Mouse (Mus musculus) midbrain, embryonic 10.5 days (tissue): ENCODE measurements around the gene Mtch1. TPM values are rescaled to one million over a fixed set of nuclear protein-coding genes. Genes with fewer than 3 reads are reported as not detected.
A peak's percentile ranks its signal among the peaks of the same experiment; 100 is the strongest.
"Not testable (repeated sequence)": the region's sequence is repeated elsewhere in the genome, so short reads cannot be mapped to it uniquely, and the experiment has no call there.

ENCODE experiments used
- DNase-seq: peaks from one replicate; pipeline ENCODE4 v3.0.0-alpha.2; 2017; ENCODE audit warnings: low spot score
- H3K27ac ChIP-seq: fragments of 300-500 bp; sonication (generic); replicated peaks from 2 replicates; pipeline ENCODE4 v1.5.1; 2016; ENCODE audit warnings: mild to moderate bottlenecking
- H3K27me3 ChIP-seq: fragments of 300-500 bp; sonication (generic); 2 replicates; pipeline ENCODE4 v1.6.1; 2016; ENCODE audit warnings: low read depth, mild to moderate bottlenecking; ENCODE audit not compliant: poor library complexity, severe bottlenecking
- H3K36me3 ChIP-seq: fragments of 300-500 bp; sonication (generic); 2 replicates; pipeline ENCODE4 v1.6.1; 2016; ENCODE audit warnings: mild to moderate bottlenecking, moderate library complexity
- H3K4me1 ChIP-seq: fragments of 300-500 bp; sonication (generic); 2 replicates; pipeline ENCODE4 v1.6.1; 2016
- H3K4me3 ChIP-seq: fragments of 300-500 bp; sonication (generic); 2 replicates; pipeline ENCODE4 v1.5.1; 2016; ENCODE audit warnings: mild to moderate bottlenecking, moderate library complexity
- H3K9me3 ChIP-seq: fragments of 300-500 bp; sonication (generic); replicated peaks from 2 replicates; pipeline ENCODE4 v1.6.1; 2016; ENCODE audit warnings: mild to moderate bottlenecking
- WGBS: fragments of 180-500 bp; shearing (Covaris S2); methylation state at CpG from one replicate; pipeline ENCODE4 v1.1.7; 2016; 5-methylcytosine and 5-hydroxymethylcytosine counted together
- polyA plus RNA-seq: library from polyadenylated mRNA; unstranded; fragments of >200 nt; fragmentation: Nextera tagmentation; extraction: Ambion mirVana; gene quantifications from 2 replicates; pipeline ENCODE4 v1.2.1, GENCODE M21; 2016

Mtch1 gene
- polyA plus RNA-seq, 1 experiment from 2014 or later = 277 TPM

- Histone ChIP-seq H3K4me1 (peaks cover 54% of the 10 kb centered on the region), H3K9me3 (no peaks in the 10 kb centered on the region), H3K4me3 (peak overlapping the region; percentile 54), H3K27ac (peak overlapping the region; percentile 98), H3K36me3 (no peaks in the 10 kb centered on the region), H3K27me3 (no peaks in the 10 kb centered on the region)
- 7% methylated on average over 9 of the region's 9 CpGs for WGBS
- DNase-seq = no peak
These were observed 9.1 kb upstream of the Mtch1 start for GRCm38 (mm10) chr17:29356882-29357281.

GRCm38 (mm10) chr17:29356479-29356856, 8.7 kb upstream of the Mtch1 start:
- Histone ChIP-seq H3K4me1 (peaks cover 53% of the 10 kb centered on the region), H3K36me3 (no peaks in the 10 kb centered on the region), H3K27ac (peak overlapping the region; percentile 98), H3K9me3 (no peaks in the 10 kb centered on the region), H3K27me3 (no peaks in the 10 kb centered on the region), H3K4me3 (peak overlapping the region; percentile 54)
- under 1% methylated on average over 11 of the region's 11 CpGs for WGBS
- peak; percentile 89 for DNase-seq

- H3K4me1 ChIP-seq = peaks cover 49% of the 10 kb centered on the region
- H3K4me3 ChIP-seq = peak overlapping the region; percentile 54
- H3K27ac ChIP-seq = peak overlapping the region; percentile 98
- WGBS = 28% methylated on average over 17 of the region's 17 CpGs
- no peaks in the 10 kb centered on the region for H3K36me3 ChIP-seq
- H3K9me3 ChIP-seq = no peaks in the 10 kb centered on the region
- H3K27me3 ChIP-seq = no peaks in the 10 kb centered on the region
- DNase-seq = no peak
These were observed 8.2 kb upstream of the Mtch1 start for GRCm38 (mm10) chr17:29355841-29356478.

DNA sequence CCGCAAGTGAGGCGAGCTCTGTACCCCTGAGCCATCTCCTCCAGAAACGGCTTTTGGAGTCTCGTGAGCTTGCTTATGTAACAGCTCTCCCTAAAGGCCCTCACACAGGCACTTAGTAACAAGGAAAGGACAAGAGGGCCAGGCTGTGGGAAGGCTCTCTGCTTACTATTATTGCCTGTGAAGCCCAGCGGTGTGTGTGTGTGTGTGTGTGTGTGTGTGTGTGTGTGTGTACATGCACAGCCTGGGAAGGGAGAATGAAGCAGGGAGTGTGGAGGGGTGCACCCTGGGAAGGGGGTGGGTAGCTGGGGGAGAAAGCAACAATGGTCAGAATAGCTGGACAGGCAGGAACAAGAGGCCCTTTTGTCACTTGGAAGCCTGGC, 7.7 kb upstream of the Mtch1 start:
- peak; percentile 78 for DNase-seq
- peaks cover 43% of the 10 kb centered on the region for H3K4me1 ChIP-seq
- 35% methylated on average over 5 of the region's 5 CpGs for WGBS
- no peaks in the 10 kb centered on the region for H3K9me3 ChIP-seq
- no peaks in the 10 kb centered on the region for H3K36me3 ChIP-seq
- H3K27me3 ChIP-seq = no peaks in the 10 kb centered on the region
- peak overlapping the region; percentile 54 for H3K4me3 ChIP-seq
- peak overlapping the region; percentile 98 for H3K27ac ChIP-seq

DNA sequence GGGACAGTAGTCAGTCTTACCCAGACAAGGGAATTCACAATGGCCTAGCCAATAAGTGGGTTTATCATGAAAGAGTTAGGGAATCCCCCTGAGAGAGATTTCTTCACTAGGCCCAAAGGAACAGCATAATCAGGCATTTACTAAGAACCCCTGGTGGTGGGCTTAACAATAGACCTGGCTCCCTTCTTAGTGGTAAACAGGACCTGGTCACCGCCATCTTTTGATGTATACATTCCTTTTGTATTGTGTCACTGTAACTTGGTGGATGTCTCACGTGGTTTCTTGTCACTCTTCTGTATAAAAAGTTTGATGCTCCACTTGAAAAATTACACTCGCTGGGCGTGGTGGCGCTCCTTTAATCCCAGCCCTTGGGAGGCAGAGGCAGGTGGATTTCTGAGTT, 3.3 kb upstream of the Mtch1 start:
- DNase-seq, H3K27ac ChIP-seq, H3K4me3 ChIP-seq, H3K27me3 ChIP-seq, H3K36me3 ChIP-seq, H3K9me3 ChIP-seq: not testable (repeated sequence)
- WGBS = 71% methylated on average over 5 of the region's 5 CpGs
- peaks cover 42% of the 10 kb centered on the region for H3K4me1 ChIP-seq

DNA sequence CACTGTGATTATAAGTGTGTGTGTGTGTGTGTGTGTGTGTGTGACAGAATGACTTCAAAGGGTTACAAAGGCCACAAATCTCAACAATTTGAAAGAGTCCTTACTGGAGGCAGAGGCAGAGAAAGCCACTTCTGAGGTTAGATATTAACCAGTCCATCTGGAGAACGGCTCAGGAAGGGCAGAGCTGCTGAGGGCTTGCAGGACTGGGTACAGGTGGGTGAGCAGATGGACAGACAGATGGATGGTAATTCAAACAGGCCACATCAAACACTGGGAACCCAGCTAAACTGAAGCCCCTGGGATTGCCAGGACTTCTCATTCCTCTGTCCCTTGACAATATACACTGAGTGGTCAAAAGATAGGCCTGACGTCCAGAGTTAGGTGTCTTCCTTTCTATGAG, 1.3 kb upstream of the Mtch1 start:
- Histone ChIP-seq H3K36me3 (peaks cover 15% of the 10 kb centered on the region), H3K27ac (0 out of 2 replicates have a peak overlapping the region, but pooled peaks have one; percentile 94), H3K4me3 (no peak overlapping the region), H3K4me1 (peaks cover 38% of the 10 kb centered on the region), H3K27me3 (no peaks in the 10 kb centered on the region), H3K9me3 (no peaks in the 10 kb centered on the region)
- DNase-seq = no peak
- 81% methylated on average over 2 of the region's 2 CpGs for WGBS

GRCm38 (mm10) chr17:29347126-29347644, 549 bp downstream of the Mtch1 start:
- no peak for DNase-seq
- no peaks in the 10 kb centered on the region for H3K27me3 ChIP-seq
- H3K9me3 ChIP-seq = no peaks in the 10 kb centered on the region
- peaks cover 33% of the 10 kb centered on the region for H3K36me3 ChIP-seq
- H3K4me1 ChIP-seq = peaks cover 48% of the 10 kb centered on the region
- peak overlapping the region; percentile 83 for H3K4me3 ChIP-seq
- WGBS = under 1% methylated on average over 45 of the region's 45 CpGs
- peak overlapping the region; percentile 94 for H3K27ac ChIP-seq

DNA sequence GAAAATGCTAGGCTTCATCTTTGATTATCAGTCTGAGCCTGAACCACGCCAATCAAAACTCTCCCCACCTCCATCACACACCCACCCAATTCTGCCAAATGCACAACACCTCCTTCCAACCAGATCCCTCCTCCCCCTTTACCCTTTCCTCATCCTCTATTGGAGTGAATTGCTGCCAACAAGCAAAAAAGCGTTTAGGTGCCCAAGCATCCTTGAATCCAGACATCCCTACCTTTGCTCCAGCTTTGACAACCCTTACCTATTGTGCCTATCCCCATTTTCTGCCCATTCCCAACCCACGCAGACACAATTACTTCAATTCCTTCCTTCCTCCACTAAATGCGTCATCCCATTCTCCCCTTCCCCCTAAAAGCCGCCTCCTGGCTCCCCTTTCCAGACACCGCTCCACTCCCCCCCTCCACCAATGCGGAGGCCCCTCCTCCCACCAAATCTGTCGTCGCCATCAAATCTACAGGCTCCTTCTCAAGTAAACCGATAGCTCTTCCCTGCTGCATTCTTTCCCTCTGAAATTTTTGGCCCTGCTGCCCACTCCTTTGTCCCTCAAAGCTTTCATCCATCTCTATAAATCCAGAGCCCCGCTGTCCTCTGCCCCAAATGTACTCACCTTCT, 1.1 kb downstream of the Mtch1 start:
- Histone ChIP-seq H3K4me1 (peaks cover 54% of the 10 kb centered on the region), H3K27me3 (no peaks in the 10 kb centered on the region), H3K36me3 (peaks cover 37% of the 10 kb centered on the region), H3K9me3 (no peaks in the 10 kb centered on the region), H3K4me3 (peak overlapping the region; percentile 83), H3K27ac (peak overlapping the region; percentile 94)
- no peak for DNase-seq
- 6% methylated on average over 11 of the region's 11 CpGs for WGBS

- 94% methylated on average over 12 of the region's 12 CpGs for WGBS
- H3K9me3 ChIP-seq = no peaks in the 10 kb centered on the region
- no peaks in the 10 kb centered on the region for H3K27me3 ChIP-seq
- peaks cover 66% of the 10 kb centered on the region for H3K4me1 ChIP-seq
- peaks cover 50% of the 10 kb centered on the region for H3K36me3 ChIP-seq
- peak overlapping the region; percentile 83; the same call in 1 of the 2 replicates for H3K4me3 ChIP-seq
- no peak overlapping the region for H3K27ac ChIP-seq
- no peak for DNase-seq
These were observed 2.5 kb downstream of the Mtch1 start for GRCm38 (mm10) chr17:29345272-29345671.

GRCm38 (mm10) chr17:29343241-29343640, 4.5 kb downstream of the Mtch1 start:
- 90% methylated on average over 5 of the region's 5 CpGs for WGBS
- Histone ChIP-seq H3K36me3 (peaks cover 70% of the 10 kb centered on the region), H3K27me3 (no peaks in the 10 kb centered on the region), H3K4me3 (no peak overlapping the region), H3K27ac (no peak overlapping the region), H3K4me1 (peaks cover 60% of the 10 kb centered on the region), H3K9me3 (no peaks in the 10 kb centered on the region)
- DNase-seq = no peak

DNA sequence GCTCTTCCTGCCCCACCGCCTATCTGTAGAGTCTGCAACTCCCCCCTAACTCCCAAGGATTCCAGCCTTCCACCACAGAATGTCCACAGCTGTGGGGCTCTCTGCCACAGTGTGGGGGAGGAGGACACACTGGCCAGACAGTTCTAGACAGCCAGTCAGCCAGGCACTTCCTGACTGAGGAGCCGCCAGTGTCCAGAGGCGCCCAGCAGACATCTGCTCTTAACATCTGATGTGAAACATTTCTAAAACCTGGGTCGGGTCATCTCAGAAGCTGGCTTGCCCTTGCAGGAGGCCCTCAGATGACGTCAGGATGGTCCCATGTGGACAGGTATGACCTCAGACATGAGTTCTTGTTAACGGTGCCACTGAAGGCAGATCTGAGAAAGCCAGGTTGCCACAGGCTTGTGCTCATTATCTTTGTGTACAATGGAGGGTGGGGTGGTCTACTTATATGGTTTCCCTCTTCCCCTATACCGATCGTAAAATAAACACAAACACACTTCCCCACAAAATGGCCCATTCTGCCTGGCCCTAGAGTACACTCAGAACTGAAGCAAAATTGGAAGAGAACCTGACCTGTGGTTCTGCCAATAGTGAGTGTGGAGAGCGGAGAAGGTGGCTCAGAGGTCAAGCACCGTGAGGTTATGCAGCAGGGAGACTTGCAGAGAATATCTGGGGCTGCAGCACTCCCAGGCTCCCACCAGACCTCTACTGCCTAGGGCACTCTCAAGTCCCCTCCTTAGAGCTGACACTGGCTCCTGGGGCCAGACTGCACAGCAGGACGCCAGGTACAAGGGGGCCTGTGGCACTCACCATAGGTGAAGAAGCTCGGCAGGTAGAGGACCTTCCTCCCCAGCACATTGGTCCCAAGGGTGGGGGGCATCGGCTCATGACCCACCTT, 5.5 kb downstream of the Mtch1 start:
- H3K4me3 ChIP-seq = peak overlapping the region; percentile 21; the same call in 1 of the 2 replicates
- H3K36me3 ChIP-seq = peaks cover 80% of the 10 kb centered on the region
- 51% methylated on average over 13 of the region's 13 CpGs for WGBS
- DNase-seq = no peak
- H3K4me1 ChIP-seq = peaks cover 51% of the 10 kb centered on the region
- no peaks in the 10 kb centered on the region for H3K9me3 ChIP-seq
- H3K27me3 ChIP-seq = no peaks in the 10 kb centered on the region
- peak overlapping the region; percentile 74 for H3K27ac ChIP-seq

- DNase-seq = no peak
- Histone ChIP-seq H3K4me1 (peaks cover 44% of the 10 kb centered on the region), H3K27ac (peak overlapping the region; percentile 74), H3K27me3 (no peaks in the 10 kb centered on the region), H3K4me3 (peak overlapping the region; percentile 21; the same call in 1 of the 2 replicates), H3K36me3 (peaks cover 87% of the 10 kb centered on the region), H3K9me3 (no peaks in the 10 kb centered on the region)
- 22% methylated on average over 9 of the region's 9 CpGs for WGBS
These were observed 6.1 kb downstream of the Mtch1 start for GRCm38 (mm10) chr17:29341591-29342003.
